8 mouse cellular contexts compared by ENCODE assay signal in genomic region chr3:96727828-96728633, GRCm38 (mm10). TPM values are rescaled to one million over a fixed set of nuclear protein-coding genes. Genes with fewer than 3 reads are reported as not detected.
DNase-seq lines count a peak whose midpoint lies in the region; ATAC-seq and TF ChIP-seq lines count a peak whose summit lies in the region.

No protein-coding gene starts in this region.

- peaks cover 56% of the 10 kb centered on the region for H3K79me2 ChIP-seq in MEL (ENCODE audit: control insufficient read depth, insufficient read depth, low read length, poor library complexity)

- peak; percentile 54 for ATAC-seq in kidney, embryonic 15.5 days (replicated peaks; ENCODE audit: low FRiP score)
- peak; percentile 56 for ATAC-seq in erythroblast, adult 5-6 weeks (replicated peaks; ENCODE audit: low FRiP score, poor library complexity, severe bottlenecking)
- peak; percentile 60 for ATAC-seq in intestine, embryonic 16.5 days
- peak; percentile 68 for ATAC-seq in midbrain, embryonic 16.5 days

- TF ChIP-seq RAD21 in MEL (IDR thresholded peaks at IDR 0.05; ENCODE audit: low read depth, low read length) = no peak

- peak overlapping the region; percentile 67 for H3K4me3 ChIP-seq in kidney, embryonic 15.5 days (replicated peaks)
- H3K4me3 ChIP-seq in MEL (ENCODE audit: control insufficient read depth in 1 of 2, insufficient read depth in 1 of 2, low read depth in 2 of 2, low read length in 2 of 2) = peak overlapping the region; percentile 95 to 97
- peak overlapping the region; percentile 97 for H3K4me3 ChIP-seq in intestine, embryonic 16.5 days (ENCODE audit: low read length)
- peak overlapping the region; percentile 71 for H3K4me3 ChIP-seq in midbrain, embryonic 16.5 days (ENCODE audit: low read depth, low read length)

- H3K9ac ChIP-seq in kidney, embryonic 15.5 days = peak overlapping the region; percentile 84
- peak overlapping the region; percentile 85 for H3K9ac ChIP-seq in MEL (ENCODE audit: control insufficient read depth, low read depth, low read length, poor library complexity, severe bottlenecking)
- peak overlapping the region; percentile 88 for H3K9ac ChIP-seq in intestine, embryonic 16.5 days (ENCODE audit: low read depth, low read length)
- peak overlapping the region; percentile 81 for H3K9ac ChIP-seq in midbrain, embryonic 16.5 days (ENCODE audit: low read depth, low read length)

- H3K27ac ChIP-seq in kidney, embryonic 15.5 days = peak overlapping the region; percentile 79
- H3K27ac ChIP-seq in MEL (ENCODE audit: control insufficient read depth, low read depth, low read length) = peak overlapping the region; percentile 77
- H3K27ac ChIP-seq in intestine, embryonic 16.5 days (ENCODE audit: low read length) = peak overlapping the region; percentile 74
- H3K27ac ChIP-seq in midbrain, embryonic 16.5 days (ENCODE audit: low read length) = peak overlapping the region; percentile 83

- no peak for TF ChIP-seq CTCF in MEL (IDR thresholded peaks at IDR 0.05 in 2 of 3, conservative IDR thresholded peaks at IDR 0.05 in 1 of 3; ENCODE audit: control insufficient read depth in 1 of 3, insufficient read depth in 1 of 3, low read depth in 2 of 3, low read length in 3 of 3, poor library complexity in 1 of 3, severe bottlenecking in 1 of 3)

- WGBS in kidney, embryonic 15.5 days = under 1% methylated on average over 40 of the region's 42 CpGs
- WGBS in intestine, embryonic 16.5 days = under 1% methylated on average over 42 of the region's 42 CpGs
- WGBS in midbrain, embryonic 16.5 days = under 1% methylated on average over 40 of the region's 42 CpGs

- peak; percentile 4 to 9; a peak in 2 of 4 replicates for TF ChIP-seq EP300 in MEL (IDR thresholded peaks at IDR 0.05; ENCODE audit: low read depth in 1 of 2, low read length in 2 of 2)

- H3K4me1 ChIP-seq in kidney, embryonic 15.5 days = peaks cover 28% of the 10 kb centered on the region
- H3K4me1 ChIP-seq in MEL (ENCODE audit: control insufficient read depth in 1 of 2, insufficient read depth in 2 of 2, low read length in 2 of 2) = peaks cover 5 to 19% of the 10 kb centered on the region in 2 experiments
- H3K4me1 ChIP-seq in intestine, embryonic 16.5 days (ENCODE audit: control insufficient read depth, insufficient read depth, low read length) = peaks cover 27% of the 10 kb centered on the region
- H3K4me1 ChIP-seq in midbrain, embryonic 16.5 days (ENCODE audit: control insufficient read depth, insufficient read depth, low read length) = peaks cover 30% of the 10 kb centered on the region

- H3K4me2 ChIP-seq in kidney, embryonic 15.5 days = peak overlapping the region; percentile 68
- H3K4me2 ChIP-seq in intestine, embryonic 16.5 days (ENCODE audit: low read depth, low read length) = peak overlapping the region; percentile 78
- H3K4me2 ChIP-seq in midbrain, embryonic 16.5 days (ENCODE audit: low read length) = peak overlapping the region; percentile 82

- DNase-seq in kidney, adult 9 months = no peak
- peak; percentile 86 for DNase-seq in MEL (ENCODE audit: low read depth, low spot score)
- no peak for DNase-seq in layer of hippocampus, adult 9-10 months (ENCODE audit: low spot score)
- no peak for DNase-seq in kidney, postnatal 10 days

- peaks cover 17% of the 10 kb centered on the region for H3K36me3 ChIP-seq in kidney, embryonic 15.5 days
- H3K36me3 ChIP-seq in MEL (ENCODE audit: control insufficient read depth in 1 of 2, insufficient read depth in 2 of 2, low read length in 2 of 2) = peaks cover 0 to 22% of the 10 kb centered on the region in 2 experiments; a peak in 2 of 4 replicates
- no peaks in the 10 kb centered on the region for H3K36me3 ChIP-seq in intestine, embryonic 16.5 days (ENCODE audit: control insufficient read depth, insufficient read depth, low read length)
- peaks cover 6% of the 10 kb centered on the region; the same call in 1 of the 2 replicates for H3K36me3 ChIP-seq in midbrain, embryonic 16.5 days (ENCODE audit: control insufficient read depth, insufficient read depth, low read length)

- TF ChIP-seq POLR2A in MEL (IDR thresholded peaks at IDR 0.05; ENCODE audit: control insufficient read depth in 1 of 2, insufficient read depth in 1 of 2, low read depth in 1 of 2, low read length in 2 of 2, poor library complexity in 1 of 2) = 0 out of 4 replicates have a peak, but pooled peaks of 1 of the 2 experiments have one; percentile 34

- H3K27me3 ChIP-seq in kidney, embryonic 15.5 days = no peaks in the 10 kb centered on the region
- H3K27me3 ChIP-seq in MEL (ENCODE audit: control insufficient read depth in 1 of 2, insufficient read depth in 2 of 2, low read length in 2 of 2) = no peaks in the 10 kb centered on the region
- no peaks in the 10 kb centered on the region for H3K27me3 ChIP-seq in intestine, embryonic 16.5 days (replicated peaks; ENCODE audit: control insufficient read depth, insufficient read depth, low read length)
- H3K27me3 ChIP-seq in midbrain, embryonic 16.5 days (ENCODE audit: control insufficient read depth, insufficient read depth, low read depth, low read length) = no peaks in the 10 kb centered on the region

- H3K9me3 ChIP-seq in kidney, embryonic 15.5 days (replicated peaks) = no peaks in the 10 kb centered on the region
- H3K9me3 ChIP-seq in MEL (replicated peaks; ENCODE audit: insufficient read depth, low read length) = no peaks in the 10 kb centered on the region
- no peaks in the 10 kb centered on the region for H3K9me3 ChIP-seq in intestine, embryonic 16.5 days (ENCODE audit: control insufficient read depth, low read length)
- no peaks in the 10 kb centered on the region for H3K9me3 ChIP-seq in midbrain, embryonic 16.5 days (replicated peaks; ENCODE audit: control insufficient read depth, low read length, poor library complexity, severe bottlenecking)

TF ChIP-seq in MEL, 35 proteins besides CTCF, POLR2A, EP300 and RAD21 (continues in another document):
- TF ChIP-seq NELFE (IDR thresholded peaks at IDR 0.05; ENCODE audit: low read depth, low read length) = no peak
- peak; percentile 80; the same call in 1 of the 2 replicates for TF ChIP-seq UBTF (IDR thresholded peaks at IDR 0.05; ENCODE audit: borderline replicate concordance, insufficient read depth, low read depth, low read length)
- peak; percentile 38 for TF ChIP-seq ELF1 (IDR thresholded peaks at IDR 0.05; ENCODE audit: low read depth, low read length)

RNA-seq across cellular contexts. Expression of gene Rnf115, which starts 0.6 kb away (rescaled TPM):
- 56.6 and 57.2 TPM in 2 replicates for polyA plus RNA-seq in kidney, embryonic 15.5 days (2015; fragmentation: Nextera tagmentation; extraction: Ambion mirVana)
- 43.2 and 52.2 TPM in 2 replicates for total RNA-seq in MEL (2012; rRNA removed)
- 10 to 100 TPM; 66.1 to 71.8 TPM for polyA plus RNA-seq in MEL (2012; ENCODE audit: insufficient read depth in 1 of 2, insufficient read length in 2 of 2, low read depth in 1 of 2, low replicate concordance in 2 of 2, missing spikeins in 1 of 2)
- total RNA-seq in erythroblast, adult 5-6 weeks (2015; ENCODE audit: low replicate concordance) = 33.4 and 41.6 TPM in 2 replicates
- total RNA-seq in erythroblast, adult 5-6 weeks (2017; ENCODE audit: low replicate concordance) = 32.6 and 38.3 TPM in 2 replicates
- polyA plus RNA-seq in intestine, embryonic 16.5 days (2015; fragmentation: Nextera tagmentation; extraction: Ambion mirVana) = 43.6 and 47.3 TPM in 2 replicates
- 71.4 and 75.8 TPM in 2 replicates for polyA plus RNA-seq in midbrain, embryonic 16.5 days (2015; fragmentation: Nextera tagmentation; extraction: Ambion mirVana)

RNA-seq across cellular contexts. Expression of gene Polr3c, which starts 0.6 kb away (rescaled TPM):
- polyA plus RNA-seq in kidney, embryonic 15.5 days (2015; fragmentation: Nextera tagmentation; extraction: Ambion mirVana) = 41.0 and 41.5 TPM in 2 replicates
- 48.3 and 53.1 TPM in 2 replicates for total RNA-seq in MEL (2012; rRNA removed)
- polyA plus RNA-seq in MEL (2012; ENCODE audit: insufficient read depth in 1 of 2, insufficient read length in 2 of 2, low read depth in 1 of 2, low replicate concordance in 2 of 2, missing spikeins in 1 of 2) = 100 to 1,000 TPM; 122 to 224 TPM
- 11.3 and 15.9 TPM in 2 replicates for total RNA-seq in erythroblast, adult 5-6 weeks (2015; ENCODE audit: low replicate concordance)
- 12.8 and 13.7 TPM in 2 replicates for total RNA-seq in erythroblast, adult 5-6 weeks (2017; ENCODE audit: low replicate concordance)
- polyA plus RNA-seq in intestine, embryonic 16.5 days (2015; fragmentation: Nextera tagmentation; extraction: Ambion mirVana) = 37.7 and 41.0 TPM in 2 replicates
- 33.3 and 34.0 TPM in 2 replicates for polyA plus RNA-seq in midbrain, embryonic 16.5 days (2015; fragmentation: Nextera tagmentation; extraction: Ambion mirVana)

RNA-seq across cellular contexts. Expression of gene Nudt17, which starts 19.7 kb away (rescaled TPM):
- polyA plus RNA-seq in kidney, embryonic 15.5 days (2015; fragmentation: Nextera tagmentation; extraction: Ambion mirVana) = 10.0 and 10.5 TPM in 2 replicates
- 2.4 and 2.7 TPM in 2 replicates for total RNA-seq in MEL (2012; rRNA removed)
- 1 to 10 TPM in 1 of 2 experiments, not detected in 1; 6.5 TPM for polyA plus RNA-seq in MEL (2012; ENCODE audit: insufficient read depth in 1 of 2, insufficient read length in 2 of 2, low read depth in 1 of 2, low replicate concordance in 2 of 2, missing spikeins in 1 of 2)
- total RNA-seq in erythroblast, adult 5-6 weeks (2015; ENCODE audit: low replicate concordance) = not detected in 2 replicates
- not detected in 2 replicates for total RNA-seq in erythroblast, adult 5-6 weeks (2017; ENCODE audit: low replicate concordance)
- 5.6 and 6.2 TPM in 2 replicates for polyA plus RNA-seq in intestine, embryonic 16.5 days (2015; fragmentation: Nextera tagmentation; extraction: Ambion mirVana)
- 16.0 and 17.2 TPM in 2 replicates for polyA plus RNA-seq in midbrain, embryonic 16.5 days (2015; fragmentation: Nextera tagmentation; extraction: Ambion mirVana)

RNA-seq across cellular contexts. Expression of gene Pias3, which starts 31.8 kb away (rescaled TPM):
- polyA plus RNA-seq in kidney, embryonic 15.5 days (2015; fragmentation: Nextera tagmentation; extraction: Ambion mirVana) = 61.9 and 73.0 TPM in 2 replicates
- total RNA-seq in MEL (2012; rRNA removed) = 5.9 and 6.0 TPM in 2 replicates
- 10 to 100 TPM in 1 of 2 experiments, not detected in 1; 26.8 TPM for polyA plus RNA-seq in MEL (2012; ENCODE audit: insufficient read depth in 1 of 2, insufficient read length in 2 of 2, low read depth in 1 of 2, low replicate concordance in 2 of 2, missing spikeins in 1 of 2)
- 3.8 and 11.0 TPM in 2 replicates for total RNA-seq in erythroblast, adult 5-6 weeks (2015; ENCODE audit: low replicate concordance)
- 2.2 and 3.2 TPM in 2 replicates for total RNA-seq in erythroblast, adult 5-6 weeks (2017; ENCODE audit: low replicate concordance)
- 35.7 and 36.6 TPM in 2 replicates for polyA plus RNA-seq in intestine, embryonic 16.5 days (2015; fragmentation: Nextera tagmentation; extraction: Ambion mirVana)
- 38.7 and 41.6 TPM in 2 replicates for polyA plus RNA-seq in midbrain, embryonic 16.5 days (2015; fragmentation: Nextera tagmentation; extraction: Ambion mirVana)

RNA-seq across cellular contexts. Expression of gene Ankrd35, which starts 58.1 kb away (rescaled TPM):
- 0.86 and 1.1 TPM in 2 replicates for polyA plus RNA-seq in kidney, embryonic 15.5 days (2015; fragmentation: Nextera tagmentation; extraction: Ambion mirVana)
- total RNA-seq in MEL (2012; rRNA removed) = 0.46 and 0.62 TPM in 2 replicates
- under 1 TPM in 1 of 2 experiments, not detected in 1; 0.77 TPM for polyA plus RNA-seq in MEL (2012; ENCODE audit: insufficient read depth in 1 of 2, insufficient read length in 2 of 2, low read depth in 1 of 2, low replicate concordance in 2 of 2, missing spikeins in 1 of 2)
- total RNA-seq in erythroblast, adult 5-6 weeks (2015; ENCODE audit: low replicate concordance) = not detected in 2 replicates
- total RNA-seq in erythroblast, adult 5-6 weeks (2017; ENCODE audit: low replicate concordance) = not detected in 2 replicates
- polyA plus RNA-seq in intestine, embryonic 16.5 days (2015; fragmentation: Nextera tagmentation; extraction: Ambion mirVana) = 0.28 and 0.39 TPM in 2 replicates
- 2.9 and 3.2 TPM in 2 replicates for polyA plus RNA-seq in midbrain, embryonic 16.5 days (2015; fragmentation: Nextera tagmentation; extraction: Ambion mirVana)
